In genomic region chr13:34290346-34290745, GRCm38 (mm10) we compare ENCODE assay signal across 19 mouse cellular contexts. TPM values are rescaled to one million over a fixed set of nuclear protein-coding genes. Genes with fewer than 3 reads are reported as not detected.
DNase-seq lines count a peak whose midpoint lies in the region; ATAC-seq and TF ChIP-seq lines count a peak whose summit lies in the region.
"Had no signal": no experiment of that assay in that cellular context is flagged by ENCODE, and none has a peak within 500 bp of the region (broad histone marks: within the 10 kb centered on the region; RNA-seq: fewer than 3 reads in every experiment).

No protein-coding gene starts in this region.

- DNase-seq in liver, adult 2 months (ENCODE audit: extremely low read depth, low read depth, low spot score) = peak; percentile 92
- DNase-seq in 416B (ENCODE audit: low read depth) = peak; percentile 44
- DNase-seq in gonadal fat pad, adult 2 months (ENCODE audit: low read depth) = peak; percentile 72
- peak; percentile 35 for DNase-seq in lung, postnatal 10 days
- DNase-seq in cerebellum, adult 2 months = no peak
- no peak for DNase-seq in right cerebral cortex, postnatal 14 days
- DNase-seq: cerebellum, adult 11-12 months; gastrocnemius, adult 2 months; heart, adult 2 months; kidney, adult 18-20 months; kidney, postnatal 14 days; layer of hippocampus, adult 9-11 months; thymus, postnatal 14 days had no signal

- TF ChIP-seq CTCF in liver, adult 2 months (IDR thresholded peaks at IDR 0.05; ENCODE audit: low read depth, low read length) = no peak
- TF ChIP-seq CTCF in cerebellum, adult 2 months (IDR thresholded peaks at IDR 0.05; ENCODE audit: borderline replicate concordance, insufficient read depth, low read depth, low read length) = no peak

- peaks cover 41% of the 10 kb centered on the region for H3K4me1 ChIP-seq in liver, adult 2 months (ENCODE audit: control insufficient read depth, insufficient read depth, low read length)
- H3K4me1 ChIP-seq in liver, embryonic 12.5 days = peaks cover 53% of the 10 kb centered on the region
- H3K4me1 ChIP-seq in cerebellum, adult 2 months (ENCODE audit: control insufficient read depth, insufficient read depth, low read length) = peaks cover 4% of the 10 kb centered on the region; the same call in 1 of the 2 replicates

- H3K9ac ChIP-seq in liver, adult 2 months (ENCODE audit: low read depth, low read length) = no peak overlapping the region
- H3K9ac ChIP-seq in liver, embryonic 12.5 days = no peak overlapping the region
- H3K9ac ChIP-seq: hindbrain, embryonic 13.5 days; neural tube, embryonic 15.5 days had no signal

- H3K4me3 ChIP-seq in liver, adult 2 months (ENCODE audit: insufficient read depth, low read depth, low read length) = no peak overlapping the region
- H3K4me3 ChIP-seq in liver, embryonic 12.5 days = no peak overlapping the region
- no peak overlapping the region for H3K4me3 ChIP-seq in cerebellum, adult 2 months (replicated peaks; ENCODE audit: insufficient read depth, low read depth, low read length)
- H3K4me3 ChIP-seq: gastrocnemius, adult 2 months; heart, adult 2 months; hindbrain, embryonic 13.5 days; neural tube, embryonic 15.5 days had no signal

- peak overlapping the region; percentile 71 for H3K27ac ChIP-seq in liver, adult 2 months (replicated peaks; ENCODE audit: insufficient read depth, low read depth, low read length)
- H3K27ac ChIP-seq in liver, embryonic 12.5 days = no peak overlapping the region
- no peak overlapping the region for H3K27ac ChIP-seq in cerebellum, adult 2 months (ENCODE audit: insufficient read depth, low read length)
- H3K27ac ChIP-seq: gastrocnemius, adult 2 months; heart, adult 2 months; hindbrain, embryonic 13.5 days; neural tube, embryonic 15.5 days had no signal

- ATAC-seq in liver, embryonic 12.5 days = no peak
- ATAC-seq in cerebellum, adult (ENCODE audit: insufficient number of reproducible peaks, low FRiP score, low TSS enrichment) = no peak
- ATAC-seq: CD4-positive, CD25-positive, alpha-beta regulatory T cell, adult 4 months; forebrain, embryonic 16.5 days had no signal

- H3K9me3 ChIP-seq in liver, embryonic 12.5 days (replicated peaks) = no peaks in the 10 kb centered on the region
- H3K9me3 ChIP-seq: hindbrain, embryonic 13.5 days; neural tube, embryonic 15.5 days had no signal

- peaks cover 4% of the 10 kb centered on the region; the same call in 1 of the 2 replicates for H3K36me3 ChIP-seq in liver, adult 2 months (ENCODE audit: control insufficient read depth, insufficient read depth, low read length)
- peaks cover 78% of the 10 kb centered on the region for H3K36me3 ChIP-seq in liver, embryonic 12.5 days
- H3K36me3 ChIP-seq: hindbrain, embryonic 13.5 days; neural tube, embryonic 15.5 days had no signal

- TF ChIP-seq POLR2A in liver, adult 2 months (IDR thresholded peaks at IDR 0.05; ENCODE audit: extremely low read depth, insufficient read depth, low read length) = no peak
- no peak for TF ChIP-seq POLR2A in cerebellum, adult 2 months (IDR thresholded peaks at IDR 0.05; ENCODE audit: borderline replicate concordance, insufficient read depth, low read length)

- H3K4me2 ChIP-seq in liver, embryonic 12.5 days = no peak overlapping the region
- H3K4me2 ChIP-seq: hindbrain, embryonic 13.5 days; neural tube, embryonic 15.5 days had no signal

- H3K27me3 ChIP-seq in liver, adult 2 months (ENCODE audit: control insufficient read depth, insufficient read depth, low read length) = no peaks in the 10 kb centered on the region
- no peaks in the 10 kb centered on the region for H3K27me3 ChIP-seq in liver, embryonic 12.5 days (replicated peaks)
- no peaks in the 10 kb centered on the region for H3K27me3 ChIP-seq in cerebellum, adult 2 months (ENCODE audit: control insufficient read depth, insufficient read depth, low read length)
- H3K27me3 ChIP-seq: hindbrain, embryonic 13.5 days; neural tube, embryonic 15.5 days had no signal

- 25% methylated on average over 1 of the region's 1 CpGs for WGBS in liver, adult 2 months
- WGBS in liver, embryonic 12.5 days (ENCODE audit: insufficient replicate concordance) = 81% methylated on average over 1 of the region's 1 CpGs
- 100% methylated on average over 1 of the region's 1 CpGs for WGBS in cerebellum, adult 2 months

- peaks cover 21% of the 10 kb centered on the region; the same call in 1 of the 2 replicates for H3K79me2 ChIP-seq in liver, adult 2 months (ENCODE audit: control insufficient read depth, insufficient read depth, low read length)

RNA-seq across cellular contexts. Expression of gene Slc22a23, which starts 54.6 kb away (rescaled TPM):
- total RNA-seq in liver, adult 2 months (2014; rRNA removed) = 31.6 and 43.8 TPM in 2 replicates
- 50.6 and 53.2 TPM in 2 replicates for polyA plus RNA-seq in liver, adult 2 months (2012; rRNA removed)
- polyA plus RNA-seq in liver, embryonic 12.5 days (2016; fragmentation: Nextera tagmentation; extraction: Ambion mirVana) = 12.8 and 13.8 TPM in 2 replicates
- 9.3 and 10.6 TPM in 2 replicates for polyA plus RNA-seq in gonadal fat pad, adult 2 months (2012; rRNA removed)
- polyA plus RNA-seq in cerebellum, adult 2 months (2012; rRNA removed) = 43.9 and 44.9 TPM in 2 replicates

Comparison
In these comparisons a context has a peak if more than half of its experiments do, and no peak if none do; other contexts are left out.
1. DNase-seq: peak in liver, adult 2 months (single experiment), 416B (single experiment), gonadal fat pad, adult 2 months (single experiment) and lung, postnatal 10 days (single experiment); none in cerebellum, adult 2 months (0 of 2) and right cerebral cortex, postnatal 14 days (single experiment).